Mouse (Mus musculus): ENCODE measurements around the gene Mitd1. TPM values are rescaled to one million over a fixed set of nuclear protein-coding genes. Genes with fewer than 3 reads are reported as not detected.

Mitd1 gene
- polyA plus RNA-seq (2012): 2.8 and 3.5 TPM in 2 replicates

DNA sequence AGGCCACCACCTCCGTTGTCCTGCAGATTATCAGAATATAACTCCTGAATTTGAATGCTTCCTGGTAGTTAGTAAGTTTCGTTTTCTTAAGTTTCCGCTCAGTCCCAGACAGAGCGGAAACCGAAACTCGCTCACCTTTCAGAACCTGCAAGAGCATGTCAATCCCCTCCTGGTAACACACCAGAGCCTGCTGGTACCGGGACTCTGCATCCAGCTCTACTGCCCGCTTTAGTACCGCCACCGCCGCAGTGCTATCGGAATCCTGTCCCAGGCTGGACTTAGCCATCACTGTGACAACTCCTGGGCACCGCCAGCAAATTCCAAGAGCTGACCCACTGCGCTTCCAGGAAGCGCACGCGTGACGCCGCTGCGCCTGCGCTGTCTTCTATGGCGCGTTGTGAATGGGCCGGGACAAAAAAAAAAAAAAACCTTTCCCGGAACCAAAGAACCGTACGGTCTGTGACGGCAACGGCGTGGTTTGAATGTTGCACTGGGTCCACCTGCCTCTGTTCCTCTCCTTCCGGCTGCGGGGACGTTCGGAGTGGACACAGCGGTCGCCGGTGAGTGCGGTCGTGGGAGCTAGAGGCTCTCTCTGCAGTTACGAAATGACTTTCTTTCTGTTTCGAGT lies at the start of gene Mitd1, which contains the start of gene Mrpl30:
Mitd1 (minus strand) TSS at position 387 of the 628 bp plus-strand sequence.
Mrpl30 (plus strand) TSS at position 453 of the 628 bp plus-strand sequence.

DNA sequence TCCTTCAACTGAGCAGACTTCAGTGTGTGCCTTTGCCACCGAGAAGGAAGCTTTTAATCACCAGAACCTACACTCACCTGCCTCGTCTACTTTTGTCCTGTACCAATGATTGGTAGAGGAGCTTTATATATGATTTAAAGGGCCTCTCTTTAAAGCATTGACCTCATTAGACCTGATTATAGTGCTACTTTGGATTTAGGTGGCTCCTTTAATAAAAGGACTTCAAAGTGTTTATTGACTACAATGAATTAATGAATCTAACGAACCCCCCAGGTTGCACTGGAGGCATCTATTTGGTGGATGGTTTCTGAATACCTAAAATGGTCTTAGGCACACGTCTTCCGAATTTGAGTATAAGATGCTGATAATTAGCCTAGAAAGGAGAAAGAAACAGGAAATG lies 26.2 kb upstream of the Mitd1 start, which contains the start of gene Lyg2:
Lyg2 (minus strand) TSS at position 101 of the 400 bp plus-strand sequence.

GRCm38 (mm10) chr1:37871704-37872103 lies 18.5 kb downstream of the Mitd1 start, which contains the start of gene Lipt1:
TSS of gene Lipt1 (plus strand) at chr1:37871738.

GRCm38 (mm10) chr1:37866286-37866685 lies 23.9 kb downstream of the Mitd1 start, which contains the start of gene Tsga10:
TSS of gene Tsga10 (minus strand) at chr1:37866429.

Other genes starting within 250 kb of the Mitd1 start
- gene 2010300C02Rik, start 170.3 kb downstream of the Mitd1 start, polyA plus RNA-seq (2012): 0.74 and 0.94 TPM in 2 replicates
- gene Tsga10, start 24.0 kb downstream of the Mitd1 start, polyA plus RNA-seq (2012): 0.39 and 0.44 TPM in 2 replicates
- gene Lipt1, start 18.7 kb downstream of the Mitd1 start, polyA plus RNA-seq (2012): 0.32 and 0.48 TPM in 2 replicates
- 29.5 and 31.9 TPM in 2 replicates for gene Mrpl30, start 66 bp upstream of the Mitd1 start, polyA plus RNA-seq (2012)
- gene Lyg2, start 26.1 kb upstream of the Mitd1 start, polyA plus RNA-seq (2012): not detected in 2 replicates
- gene Lyg1, start 67.3 kb upstream of the Mitd1 start, polyA plus RNA-seq (2012): not detected in 2 replicates
- 2.7 and 2.9 TPM in 2 replicates for gene Txndc9, start 107.5 kb upstream of the Mitd1 start, polyA plus RNA-seq (2012)
- 24.6 and 41.3 TPM in 2 replicates for gene Eif5b, start 107.6 kb upstream of the Mitd1 start, polyA plus RNA-seq (2012)
- gene Rev1, start 239.4 kb upstream of the Mitd1 start, polyA plus RNA-seq (2012): 12.2 and 12.3 TPM in 2 replicates

Measured in megakaryocyte-erythroid progenitor cell, adult 5 weeks (primary cell).